9 mouse cellular contexts compared by ENCODE assay signal in the genomic region with DNA sequence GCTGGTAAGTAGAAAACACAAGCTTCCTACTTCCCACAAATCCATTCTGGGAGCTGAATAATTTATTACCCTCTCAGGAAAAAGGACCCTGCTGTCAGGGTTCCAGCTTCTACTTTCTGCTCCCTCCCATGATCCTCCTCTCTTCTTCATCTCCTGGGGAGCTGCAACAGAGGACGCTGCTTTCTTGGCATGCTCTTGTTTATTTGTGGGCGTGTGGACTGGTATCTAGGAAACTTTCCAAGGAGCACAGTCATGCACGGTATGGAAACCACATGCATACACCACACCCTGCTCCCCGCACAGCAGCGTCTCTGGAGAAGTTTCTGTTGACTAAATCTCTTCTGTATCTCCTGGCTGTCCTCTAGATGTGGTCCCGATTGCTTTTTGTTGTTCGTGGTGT.
A peak's percentile ranks its signal among the peaks of the same experiment; 100 is the strongest.
DNase-seq lines count a peak whose midpoint lies in the region; ATAC-seq lines count a peak whose summit lies in the region.
"Had no signal": no experiment of that assay in that cellular context is flagged by ENCODE, and none has a peak within 500 bp of the region (broad histone marks: within the 10 kb centered on the region; RNA-seq: fewer than 3 reads in every experiment).

No protein-coding gene starts in this region.

- H3K36me3 ChIP-seq in forebrain, embryonic 12.5 days (replicated peaks), result peaks cover 6% of the 10 kb centered on the region
- H3K36me3 ChIP-seq in forebrain, embryonic 10.5 days (replicated peaks), result no peaks in the 10 kb centered on the region
- peaks cover 15% of the 10 kb centered on the region for H3K36me3 ChIP-seq in midbrain, embryonic 13.5 days
- no peaks in the 10 kb centered on the region for H3K36me3 ChIP-seq in midbrain, embryonic 11.5 days (ENCODE audit: control insufficient read depth, insufficient read depth, low read length)

- 0 out of 2 replicates have a peak overlapping the region, but pooled peaks have one; percentile 0 for H3K27ac ChIP-seq in forebrain, embryonic 12.5 days
- H3K27ac ChIP-seq in forebrain, embryonic 10.5 days, result no peak overlapping the region
- H3K27ac ChIP-seq in midbrain, embryonic 13.5 days, result no peak overlapping the region
- H3K27ac ChIP-seq in midbrain, embryonic 11.5 days (ENCODE audit: low read depth, low read length), result no peak overlapping the region

- ATAC-seq in forebrain, embryonic 12.5 days (ENCODE audit: low FRiP score), result no peak
- ATAC-seq in midbrain, embryonic 13.5 days, result 0 out of 2 replicates have a peak, but pooled peaks have one; percentile 24
- ATAC-seq in midbrain, embryonic 11.5 days (ENCODE audit: low FRiP score), result no peak

- no peak overlapping the region for H3K9ac ChIP-seq in forebrain, embryonic 12.5 days
- no peak overlapping the region for H3K9ac ChIP-seq in midbrain, embryonic 13.5 days (replicated peaks)
- H3K9ac ChIP-seq in midbrain, embryonic 11.5 days (ENCODE audit: low read length), result no peak overlapping the region

- 81% methylated on average over 7 of the region's 7 CpGs for WGBS in forebrain, embryonic 12.5 days
- 81% methylated on average over 7 of the region's 7 CpGs for WGBS in forebrain, embryonic 10.5 days
- WGBS in midbrain, embryonic 13.5 days, result 57% methylated on average over 7 of the region's 7 CpGs
- WGBS in midbrain, embryonic 11.5 days, result 69% methylated on average over 7 of the region's 7 CpGs

- H3K4me2 ChIP-seq in forebrain, embryonic 12.5 days, result no peak overlapping the region
- no peak overlapping the region for H3K4me2 ChIP-seq in midbrain, embryonic 13.5 days (replicated peaks)
- no peak overlapping the region for H3K4me2 ChIP-seq in midbrain, embryonic 11.5 days

- no peak overlapping the region for H3K4me3 ChIP-seq in forebrain, embryonic 12.5 days (replicated peaks)
- no peak overlapping the region for H3K4me3 ChIP-seq in forebrain, embryonic 10.5 days
- no peak overlapping the region for H3K4me3 ChIP-seq in midbrain, embryonic 13.5 days (replicated peaks)
- H3K4me3 ChIP-seq in midbrain, embryonic 11.5 days (ENCODE audit: low read depth, low read length), result no peak overlapping the region

- DNase-seq in forebrain, embryonic 10.5 days (ENCODE audit: extremely low spot score, low spot score), result no peak
- no peak for DNase-seq in midbrain, embryonic 11.5 days (ENCODE audit: low spot score, missing footprints)
- peak; percentile 43 to 79 for DNase-seq in left cerebral cortex, adult 9 months (ENCODE audit: low spot score in 2 of 2)
- peak; percentile 48 to 61 for DNase-seq in right cerebral cortex, postnatal 10 days (ENCODE audit: low spot score in 2 of 2)
- no peak for DNase-seq in cerebellum, adult 11-12 months
- DNase-seq in heart, adult 9 months (ENCODE audit: low spot score in 2 of 2), result no peak
- DNase-seq: B cell, adult 2 months had no signal

- H3K27me3 ChIP-seq in forebrain, embryonic 12.5 days, result no peaks in the 10 kb centered on the region
- no peaks in the 10 kb centered on the region for H3K27me3 ChIP-seq in forebrain, embryonic 10.5 days (ENCODE audit: poor library complexity, severe bottlenecking)
- no peaks in the 10 kb centered on the region for H3K27me3 ChIP-seq in midbrain, embryonic 13.5 days
- H3K27me3 ChIP-seq in midbrain, embryonic 11.5 days (ENCODE audit: control insufficient read depth, insufficient read depth, low read length), result no peaks in the 10 kb centered on the region

- H3K9me3 ChIP-seq in forebrain, embryonic 12.5 days, result 0 out of 2 replicates have a peak, but pooled peaks cover 6% of the 10 kb centered on the region
- 0 out of 2 replicates have a peak, but pooled peaks cover 3% of the 10 kb centered on the region for H3K9me3 ChIP-seq in forebrain, embryonic 10.5 days
- 0 out of 2 replicates have a peak, but pooled peaks cover 4% of the 10 kb centered on the region for H3K9me3 ChIP-seq in midbrain, embryonic 13.5 days
- peaks cover 3% of the 10 kb centered on the region; the same call in 1 of the 2 replicates for H3K9me3 ChIP-seq in midbrain, embryonic 11.5 days (ENCODE audit: control insufficient read depth, low read length)

- H3K4me1 ChIP-seq in forebrain, embryonic 12.5 days, result peaks cover 6% of the 10 kb centered on the region; the same call in 1 of the 2 replicates
- H3K4me1 ChIP-seq in forebrain, embryonic 10.5 days, result peaks cover 7% of the 10 kb centered on the region; the same call in 1 of the 2 replicates
- H3K4me1 ChIP-seq in midbrain, embryonic 13.5 days (replicated peaks), result peaks cover 8% of the 10 kb centered on the region
- no peaks in the 10 kb centered on the region for H3K4me1 ChIP-seq in midbrain, embryonic 11.5 days (ENCODE audit: control insufficient read depth, insufficient read depth, low read length)

Comparison
In these comparisons a context has a peak if more than half of its experiments do, and no peak if none do; other contexts are left out.
1. DNase-seq: peak in left cerebral cortex, adult 9 months (2 of 2) and right cerebral cortex, postnatal 10 days (2 of 2); none in forebrain, embryonic 10.5 days (single experiment), midbrain, embryonic 11.5 days (single experiment), cerebellum, adult 11-12 months (single experiment) and heart, adult 9 months (0 of 2).